Mouse (Mus musculus) liver, embryonic 14.5 days (tissue): ENCODE measurements around the gene Mars. TPM values are rescaled to one million over a fixed set of nuclear protein-coding genes. Genes with fewer than 3 reads are reported as not detected.

Source experiments
- ATAC-seq: fragments of 200-750 bp; cut with Nextera tagmentation; 2 replicates; pipeline ENCODE4 v1.8.0; 2017; ENCODE audit warnings: moderate number of reproducible peaks, mild to moderate bottlenecking, moderate library complexity; ENCODE audit not compliant: insufficient read depth
- DNase-seq, 3 experiments: peaks; one replicate each; pipeline ENCODE4 v3.0.0-alpha.2; 2012 to 2013; ENCODE audit warnings: low read depth in 3 of 3, low spot score in 3 of 3
- H3K27ac ChIP-seq: fragments of 300-500 bp; sonication (generic); 2 replicates; pipeline ENCODE4 v1.5.1; 2014; ENCODE audit warnings: moderate library complexity, mild to moderate bottlenecking, control low read depth, inconsistent platforms
- H3K27me3 ChIP-seq: fragments of 300-500 bp; sonication (generic); 2 replicates; pipeline ENCODE4 v1.6.1; 2014; ENCODE audit warnings: mild to moderate bottlenecking, low read length, moderate library complexity; ENCODE audit not compliant: control insufficient read depth, insufficient read depth
- H3K36me3 ChIP-seq: fragments of 300-500 bp; sonication (generic); replicated peaks from 2 replicates; pipeline ENCODE4 v1.6.1; 2014; ENCODE audit warnings: low read depth; ENCODE audit not compliant: control insufficient read depth, insufficient read depth
- H3K4me1 ChIP-seq, 2 experiments: fragments of 200-500 bp in 1 of 2; fragments of 300-500 bp in 1 of 2; sonication (generic) in 1 of 2; replicated peaks; 2 replicates each; pipeline ENCODE4 v1.6.1; 2012 to 2014; ENCODE audit warnings: antibody characterized with exemption in 1 of 2, inconsistent platforms in 1 of 2, low read length in 1 of 2; ENCODE audit not compliant: control insufficient read depth in 2 of 2, insufficient read depth in 2 of 2
- H3K4me2 ChIP-seq: fragments of 300-500 bp; sonication (generic); 2 replicates; pipeline ENCODE4 v1.6.1; 2014; ENCODE audit warnings: low read depth, mild to moderate bottlenecking, control low read depth, moderate library complexity
- H3K4me3 ChIP-seq, 2 experiments: fragments of 200-500 bp in 1 of 2; fragments of 300-500 bp in 1 of 2; sonication (generic) in 1 of 2; 2 replicates each; pipeline ENCODE4 v1.5.1; 2012 to 2014; ENCODE audit warnings: low read depth in 2 of 2, low read length in 2 of 2, mild to moderate bottlenecking in 2 of 2, control low read depth in 1 of 2, inconsistent platforms in 1 of 2, moderate library complexity in 1 of 2; ENCODE audit not compliant: insufficient read depth in 1 of 2
- H3K9ac ChIP-seq: fragments of 300-500 bp; sonication (generic); replicated peaks from 2 replicates; pipeline ENCODE4 v1.6.1; 2014; ENCODE audit warnings: mild to moderate bottlenecking, control low read depth, moderate library complexity
- H3K9me3 ChIP-seq: fragments of 300-500 bp; sonication (generic); 2 replicates; pipeline ENCODE4 v1.6.1; 2016; ENCODE audit warnings: low read length, mixed read lengths; ENCODE audit not compliant: control insufficient read depth
- CTCF ChIP-seq: IDR thresholded peaks from 2 replicates; pipeline ENCODE4 v1.5.1; 2016; ENCODE audit warnings: antibody characterized with exemption, low read depth, control low read depth
- EP300 ChIP-seq: IDR thresholded peaks from 2 replicates; pipeline ENCODE4 v1.6.1; 2016; ENCODE audit warnings: antibody characterized with exemption, low read depth
- WGBS: fragments of 180-500 bp; shearing (Covaris S2); extraction: QIAGEN DNeasy Blood & Tissue Kit; methylation state at CpG from one replicate; pipeline ENCODE4 v1.1.7; 2014; ENCODE audit not compliant: insufficient replicate concordance; 5-methylcytosine and 5-hydroxymethylcytosine counted together
- polyA plus RNA-seq, 2 experiments: library from polyadenylated mRNA; depleted of rRNA in 1 of 2; stranded (reverse) in 1 of 2; unstranded in 1 of 2; fragments of >200 nt; fragmentation: Nextera tagmentation in 1 of 2; extraction: Ambion mirVana in 1 of 2; gene quantifications; 2 replicates each; pipeline versions ENCODE4 v1.2.1 to v1.2.3; 2012 to 2014

The Mars gene
- 53.6 and 63.4 TPM in 2 replicates for polyA plus RNA-seq (2012; rRNA removed)
- polyA plus RNA-seq (2014; fragmentation: Nextera tagmentation; extraction: Ambion mirVana), result 101 and 115 TPM in 2 replicates

- Histone ChIP-seq H3K27me3 (no peaks in the 10 kb centered on the region), H3K4me2 (peak within 1 kb of the TSS; percentile 71), H3K4me3 (peak within 1 kb of the TSS; percentile 94 to 98), H3K9me3 (no peaks in the 10 kb centered on the region), H3K9ac (peak within 1 kb of the TSS; percentile 97), H3K4me1 (peaks cover 16 to 22% of the 10 kb centered on the region in 2 experiments), H3K27ac (peak within 1 kb of the TSS; percentile 86), H3K36me3 (peaks cover 32% of the 10 kb centered on the region)
- under 1% methylated on average over 65 of the region's 65 CpGs for WGBS
- peak; percentile 93 for ATAC-seq
- TF ChIP-seq EP300 (peak; percentile 41), CTCF (no peak)
- DNase-seq, result peak; percentile 93 to 95 (median 94)
These were observed at the start of gene Mars for GRCm38 (mm10) chr10:127311476-127312355. Mars (minus strand) TSS chr10:127311786.

- Histone ChIP-seq H3K9me3 (no peaks in the 10 kb centered on the region), H3K4me2 (no peak overlapping the region), H3K27me3 (no peaks in the 10 kb centered on the region), H3K4me1 (no peaks in the 10 kb centered on the region), H3K4me3 (no peak overlapping the region), H3K27ac (no peak overlapping the region), H3K9ac (no peak overlapping the region), H3K36me3 (no peaks in the 10 kb centered on the region)
- WGBS, result 49% methylated on average over 3 of the region's 3 CpGs
- TF ChIP-seq EP300, result no peak
- no peak for TF ChIP-seq CTCF
- DNase-seq, result no peak
- ATAC-seq, result no peak
These were observed 49.1 kb upstream of the Mars start for GRCm38 (mm10) chr10:127360714-127361113.

GRCm38 (mm10) chr10:127355336-127355735, 43.8 kb upstream of the Mars start:
- no peaks in the 10 kb centered on the region for H3K36me3 ChIP-seq
- H3K9ac ChIP-seq, result no peak overlapping the region
- 66% methylated on average over 10 of the region's 10 CpGs for WGBS
- peak; percentile 42; the same call in 1 of the 2 replicates for ATAC-seq
- H3K4me3 ChIP-seq, result no peak overlapping the region
- no peak for TF ChIP-seq EP300
- TF ChIP-seq CTCF, result no peak
- H3K4me2 ChIP-seq, result no peak overlapping the region
- H3K4me1 ChIP-seq, result no peaks in the 10 kb centered on the region; a peak in 1 of 4 replicates
- H3K27ac ChIP-seq, result no peak overlapping the region
- no peaks in the 10 kb centered on the region for H3K9me3 ChIP-seq
- DNase-seq, result no peak
- no peaks in the 10 kb centered on the region; the same call in 1 of the 2 replicates for H3K27me3 ChIP-seq

- WGBS, result 51% methylated on average over 18 of the region's 18 CpGs
These were observed 42.6 kb upstream of the Mars start, which contains the start of gene Inhbe for GRCm38 (mm10) chr10:127353909-127354895. Inhbe (minus strand) TSS chr10:127354411.

More at GRCm38 (mm10) chr10:127353909-127354895, 42.6 kb upstream of the Mars start, which contains the start of gene Inhbe:
- no peaks in the 10 kb centered on the region; a peak in 1 of 4 replicates for H3K4me1 ChIP-seq
- no peak within 1 kb of the TSS for H3K27ac ChIP-seq
- H3K27me3 ChIP-seq, result no peaks in the 10 kb centered on the region; the same call in 1 of the 2 replicates
- no peak for DNase-seq
- peak; percentile 58 for TF ChIP-seq CTCF
- TF ChIP-seq EP300, result no peak
- H3K9me3 ChIP-seq, result no peaks in the 10 kb centered on the region
- H3K9ac ChIP-seq, result no peak within 1 kb of the TSS
- no peak within 1 kb of the TSS for H3K4me3 ChIP-seq
- no peaks in the 10 kb centered on the region for H3K36me3 ChIP-seq
- no peak for ATAC-seq
- H3K4me2 ChIP-seq, result no peak within 1 kb of the TSS
